Mouse (Mus musculus): ENCODE data around the gene Bcas3. TPM values are rescaled to one million over a fixed set of nuclear protein-coding genes. Genes with fewer than 3 reads are reported as not detected.
A peak's percentile ranks its signal among the peaks of the same experiment; 100 is the strongest.

The Bcas3 gene
- polyA plus RNA-seq, 1 experiment from 2014 or later, result 18.2 TPM

GRCm38 (mm10) chr11:85641486-85641885 lies 288.5 kb downstream of the Bcas3 start:
- no peak overlapping the region for H3K9ac ChIP-seq
- no peak overlapping the region for H3K4me3 ChIP-seq
- no peak for ATAC-seq
- no peak overlapping the region for H3K27ac ChIP-seq
- H3K4me1 ChIP-seq, result peaks cover 59% of the 10 kb centered on the region
- H3K36me3 ChIP-seq, result no peaks in the 10 kb centered on the region
- no peak overlapping the region for H3K4me2 ChIP-seq
- 80% methylated on average over 4 of the region's 4 CpGs for WGBS (ENCODE audit: insufficient replicate concordance)
- H3K9me3 ChIP-seq (replicated peaks), result no peaks in the 10 kb centered on the region
- no peaks in the 10 kb centered on the region for H3K27me3 ChIP-seq (replicated peaks)

- no peaks in the 10 kb centered on the region for H3K27me3 ChIP-seq (replicated peaks)
- no peak overlapping the region for H3K9ac ChIP-seq
- H3K36me3 ChIP-seq, result no peaks in the 10 kb centered on the region
- no peak for ATAC-seq
- no peak overlapping the region for H3K4me2 ChIP-seq
- H3K9me3 ChIP-seq (replicated peaks), result no peaks in the 10 kb centered on the region
- 66% methylated on average over 6 of the region's 6 CpGs for WGBS (ENCODE audit: insufficient replicate concordance)
- no peak overlapping the region for H3K27ac ChIP-seq
- H3K4me1 ChIP-seq, result peaks cover 59% of the 10 kb centered on the region
- no peak overlapping the region for H3K4me3 ChIP-seq
Observed at GRCm38 (mm10) chr11:85642591-85642990, 289.6 kb downstream of the Bcas3 start.

GRCm38 (mm10) chr11:85643025-85643424 lies 290.1 kb downstream of the Bcas3 start:
- Histone ChIP-seq H3K27me3 (replicated peaks) (no peaks in the 10 kb centered on the region), H3K9ac (no peak overlapping the region), H3K4me1 (peaks cover 59% of the 10 kb centered on the region), H3K9me3 (replicated peaks) (no peaks in the 10 kb centered on the region), H3K27ac (no peak overlapping the region), H3K36me3 (no peaks in the 10 kb centered on the region), H3K4me3 (no peak overlapping the region), H3K4me2 (no peak overlapping the region)
- no peak for ATAC-seq
- WGBS (ENCODE audit: insufficient replicate concordance), result 71% methylated on average over 4 of the region's 4 CpGs

- Histone ChIP-seq H3K27me3 (replicated peaks) (no peaks in the 10 kb centered on the region), H3K4me2 (peak overlapping the region; percentile 56), H3K36me3 (no peaks in the 10 kb centered on the region), H3K9ac (peak overlapping the region; percentile 58; the same call in 1 of the 2 replicates), H3K9me3 (replicated peaks) (no peaks in the 10 kb centered on the region), H3K4me1 (peaks cover 59% of the 10 kb centered on the region), H3K27ac (peak overlapping the region; percentile 74), H3K4me3 (no peak overlapping the region)
- no peak for ATAC-seq
- WGBS (ENCODE audit: insufficient replicate concordance), result 52% methylated on average over 10 of the region's 10 CpGs
Observed at GRCm38 (mm10) chr11:85643479-85644000, 290.6 kb downstream of the Bcas3 start.

- Histone ChIP-seq H3K4me1 (peaks cover 62% of the 10 kb centered on the region), H3K27me3 (replicated peaks) (no peaks in the 10 kb centered on the region), H3K4me2 (peak overlapping the region; percentile 56), H3K9ac (peak overlapping the region; percentile 58), H3K27ac (peak overlapping the region; percentile 74), H3K9me3 (replicated peaks) (no peaks in the 10 kb centered on the region), H3K4me3 (peak overlapping the region; percentile 24), H3K36me3 (no peaks in the 10 kb centered on the region)
- 24% methylated on average over 12 of the region's 12 CpGs for WGBS (ENCODE audit: insufficient replicate concordance)
- peak; percentile 84 for ATAC-seq
Observed at GRCm38 (mm10) chr11:85644027-85644747, 291.2 kb downstream of the Bcas3 start.

GRCm38 (mm10) chr11:85644748-85645060 lies 291.7 kb downstream of the Bcas3 start:
- peak overlapping the region; percentile 74 for H3K27ac ChIP-seq
- peak overlapping the region; percentile 24 for H3K4me3 ChIP-seq
- peak; percentile 84 for ATAC-seq
- peaks cover 58% of the 10 kb centered on the region for H3K4me1 ChIP-seq
- no peaks in the 10 kb centered on the region for H3K36me3 ChIP-seq
- H3K27me3 ChIP-seq (replicated peaks), result no peaks in the 10 kb centered on the region
- peak overlapping the region; percentile 58 for H3K9ac ChIP-seq
- H3K9me3 ChIP-seq (replicated peaks), result no peaks in the 10 kb centered on the region
- peak overlapping the region; percentile 56 for H3K4me2 ChIP-seq
- 34% methylated on average over 6 of the region's 6 CpGs for WGBS (ENCODE audit: insufficient replicate concordance)

- 71% methylated on average over 7 of the region's 7 CpGs for WGBS (ENCODE audit: insufficient replicate concordance)
- no peaks in the 10 kb centered on the region for H3K36me3 ChIP-seq
- H3K27ac ChIP-seq, result peak overlapping the region; percentile 74; the same call in 1 of the 2 replicates
- H3K9me3 ChIP-seq (replicated peaks), result no peaks in the 10 kb centered on the region
- peak overlapping the region; percentile 58; the same call in 1 of the 2 replicates for H3K9ac ChIP-seq
- ATAC-seq, result no peak
- H3K27me3 ChIP-seq (replicated peaks), result no peaks in the 10 kb centered on the region
- H3K4me3 ChIP-seq, result no peak overlapping the region
- peak overlapping the region; percentile 56 for H3K4me2 ChIP-seq
- peaks cover 54% of the 10 kb centered on the region for H3K4me1 ChIP-seq
Observed at GRCm38 (mm10) chr11:85645152-85645835, 292.3 kb downstream of the Bcas3 start.

- Histone ChIP-seq H3K4me2 (no peak overlapping the region), H3K27ac (no peak overlapping the region), H3K27me3 (replicated peaks) (no peaks in the 10 kb centered on the region), H3K4me3 (no peak overlapping the region), H3K9me3 (replicated peaks) (no peaks in the 10 kb centered on the region), H3K9ac (no peak overlapping the region), H3K4me1 (peaks cover 23% of the 10 kb centered on the region), H3K36me3 (no peaks in the 10 kb centered on the region)
- ATAC-seq, result no peak
- WGBS (ENCODE audit: insufficient replicate concordance), result 49% methylated on average over 3 of the region's 3 CpGs
Observed at GRCm38 (mm10) chr11:85648893-85649292, 295.9 kb downstream of the Bcas3 start.

GRCm38 (mm10) chr11:85649373-85649772 lies 296.4 kb downstream of the Bcas3 start:
- Histone ChIP-seq H3K4me2 (no peak overlapping the region), H3K27ac (no peak overlapping the region), H3K36me3 (no peaks in the 10 kb centered on the region), H3K9me3 (replicated peaks) (no peaks in the 10 kb centered on the region), H3K27me3 (replicated peaks) (no peaks in the 10 kb centered on the region), H3K4me3 (no peak overlapping the region), H3K9ac (no peak overlapping the region), H3K4me1 (peaks cover 18% of the 10 kb centered on the region)
- WGBS (ENCODE audit: insufficient replicate concordance), result 82% methylated on average over 9 of the region's 9 CpGs
- ATAC-seq, result no peak

- Histone ChIP-seq H3K36me3 (no peaks in the 10 kb centered on the region), H3K9me3 (replicated peaks) (no peaks in the 10 kb centered on the region), H3K4me3 (no peak overlapping the region), H3K9ac (no peak overlapping the region), H3K27ac (no peak overlapping the region), H3K27me3 (replicated peaks) (0 out of 2 replicates have a peak, but pooled peaks cover 3% of the 10 kb centered on the region), H3K4me1 (no peaks in the 10 kb centered on the region; the same call in none of the 2 replicates), H3K4me2 (no peak overlapping the region)
- no peak for ATAC-seq
- 73% methylated on average over 4 of the region's 4 CpGs for WGBS (ENCODE audit: insufficient replicate concordance)
Observed at GRCm38 (mm10) chr11:85657471-85657870, 304.5 kb downstream of the Bcas3 start.

- H3K4me1 ChIP-seq, result no peaks in the 10 kb centered on the region; the same call in none of the 2 replicates
- no peak overlapping the region for H3K9ac ChIP-seq
- no peaks in the 10 kb centered on the region for H3K9me3 ChIP-seq (replicated peaks)
- 0 out of 2 replicates have a peak, but pooled peaks cover 3% of the 10 kb centered on the region for H3K27me3 ChIP-seq (replicated peaks)
- no peak overlapping the region for H3K4me2 ChIP-seq
- WGBS (ENCODE audit: insufficient replicate concordance), result 47% methylated on average over 4 of the region's 4 CpGs
- H3K4me3 ChIP-seq, result no peak overlapping the region
- no peak overlapping the region for H3K27ac ChIP-seq
- no peaks in the 10 kb centered on the region for H3K36me3 ChIP-seq
- ATAC-seq, result no peak
Observed at GRCm38 (mm10) chr11:85660304-85660703, 307.3 kb downstream of the Bcas3 start.

GRCm38 (mm10) chr11:85667176-85667575 lies 314.2 kb downstream of the Bcas3 start:
- Histone ChIP-seq H3K4me2 (no peak overlapping the region), H3K9me3 (replicated peaks) (no peaks in the 10 kb centered on the region), H3K27me3 (replicated peaks) (no peaks in the 10 kb centered on the region), H3K9ac (no peak overlapping the region), H3K36me3 (no peaks in the 10 kb centered on the region), H3K4me1 (peaks cover 9% of the 10 kb centered on the region), H3K4me3 (no peak overlapping the region), H3K27ac (no peak overlapping the region)
- WGBS (ENCODE audit: insufficient replicate concordance), result 52% methylated on average over 7 of the region's 7 CpGs
- no peak for ATAC-seq
